Mouse (Mus musculus): ENCODE results near the gene Cchcr1.
"Not testable (repeated sequence)": the region's sequence is repeated elsewhere in the genome, so short reads cannot be mapped to it uniquely, and the experiment has no call there.

The Cchcr1 gene

GRCm38 (mm10) chr17:35516652-35517500, at the start of gene Cchcr1, which contains the start of gene Tcf19:
Gene Cchcr1 (plus strand): TSS chr17:35517100.
Gene Tcf19 (minus strand): TSS chr17:35516824.
- in situ Hi-C loops (cut with MboI, MseI): no loop called here

- in situ Hi-C loops (cut with MboI, MseI): not testable (repeated sequence)
These were observed 48.0 kb upstream of the Cchcr1 start for GRCm38 (mm10) chr17:35468936-35469335.

GRCm38 (mm10) chr17:35469842-35470751, 46.8 kb upstream of the Cchcr1 start, which contains the start of gene H2-Q10:
Gene H2-Q10 (plus strand): TSS chr17:35470089.
- in situ Hi-C loops (cut with MboI, MseI): loop anchor here (5.0 kb wide), 3 partner anchors 42 to 1473 kb away; no protein-coding TSS in a partner anchor

- in situ Hi-C loops (cut with MboI, MseI): no loop called here
These were observed 32.8 kb upstream of the Cchcr1 start for GRCm38 (mm10) chr17:35484066-35484465.

- in situ Hi-C loops (cut with MboI, MseI): no loop called here
These were observed 31.2 kb upstream of the Cchcr1 start for GRCm38 (mm10) chr17:35485702-35486101.

GRCm38 (mm10) chr17:35486726-35487125, 30.2 kb upstream of the Cchcr1 start:
- in situ Hi-C loops (cut with MboI, MseI): no loop called here

- in situ Hi-C loops (cut with MboI, MseI): no loop called here
These were observed 28.9 kb upstream of the Cchcr1 start for GRCm38 (mm10) chr17:35488041-35488440.

GRCm38 (mm10) chr17:35490320-35490719, 26.6 kb upstream of the Cchcr1 start:
- in situ Hi-C loops (cut with MboI, MseI): no loop called here

- in situ Hi-C loops (cut with MboI, MseI): no loop called here
These were observed 19.8 kb upstream of the Cchcr1 start for GRCm38 (mm10) chr17:35497124-35497523.

- in situ Hi-C loops (cut with MboI, MseI): no loop called here
These were observed 14.7 kb upstream of the Cchcr1 start for GRCm38 (mm10) chr17:35502226-35502625.

GRCm38 (mm10) chr17:35502762-35503161, 14.1 kb upstream of the Cchcr1 start:
- in situ Hi-C loops (cut with MboI, MseI): no loop called here

- in situ Hi-C loops (cut with MboI, MseI): no loop called here
These were observed 13.1 kb upstream of the Cchcr1 start for GRCm38 (mm10) chr17:35503849-35504248.

- in situ Hi-C loops (cut with MboI, MseI): no loop called here
These were observed 12.0 kb upstream of the Cchcr1 start for GRCm38 (mm10) chr17:35504628-35505481.

- in situ Hi-C loops (cut with MboI, MseI): no loop called here
These were observed 11.1 kb upstream of the Cchcr1 start, which contains the start of gene Pou5f1 for GRCm38 (mm10) chr17:35505776-35506175. Gene Pou5f1 (plus strand): TSS chr17:35506018.

- in situ Hi-C loops (cut with MboI, MseI): no loop called here
These were observed 10.0 kb upstream of the Cchcr1 start for GRCm38 (mm10) chr17:35506881-35507280.

GRCm38 (mm10) chr17:35507556-35508260, 9.2 kb upstream of the Cchcr1 start:
- in situ Hi-C loops (cut with MboI, MseI): no loop called here

- in situ Hi-C loops (cut with MboI, MseI): not testable (repeated sequence)
These were observed 8.6 kb upstream of the Cchcr1 start for GRCm38 (mm10) chr17:35508279-35508678.

GRCm38 (mm10) chr17:35509284-35509683, 7.6 kb upstream of the Cchcr1 start:
- in situ Hi-C loops (cut with MboI, MseI): no loop called here

- in situ Hi-C loops (cut with MboI, MseI): loop anchor here (5.0 kb wide), 1 partner anchor 41 kb away; the partner anchor contains the start of gene H2-Q10
These were observed 3.8 kb upstream of the Cchcr1 start for GRCm38 (mm10) chr17:35512916-35513626.

- in situ Hi-C loops (cut with MboI, MseI): loop anchor here (5.0 kb wide), 1 partner anchor 42 kb away; the partner anchor contains the start of gene H2-Q10
These were observed 3.0 kb upstream of the Cchcr1 start for GRCm38 (mm10) chr17:35513886-35514285.

All from T-helper 1 cell (primary cell).